Mouse (Mus musculus) myocyte (in vitro differentiated cells): ENCODE measurements around the gene Traf6. TPM values are rescaled to one million over a fixed set of nuclear protein-coding genes. Genes with fewer than 3 reads are reported as not detected.

Experiments used
- H3K27me3 ChIP-seq: one replicate; pipeline ENCODE4 v1.6.1; 2011; ENCODE audit not compliant: control insufficient read depth, insufficient read depth, insufficient read length
- H3K36me3 ChIP-seq: one replicate; pipeline ENCODE4 v1.6.1; 2011; ENCODE audit not compliant: control insufficient read depth, insufficient read depth
- H3K4me2 ChIP-seq: one replicate; pipeline ENCODE4 v1.6.1; 2011; ENCODE audit warnings: low read depth, control low read depth
- H3K4me3 ChIP-seq: one replicate; pipeline ENCODE4 v1.5.1; 2011; ENCODE audit warnings: mild to moderate bottlenecking, control low read depth, moderate library complexity
- H3K79me2 ChIP-seq: one replicate; pipeline ENCODE4 v1.6.1; 2011; ENCODE audit not compliant: control insufficient read depth, insufficient read depth
- H3ac ChIP-seq: one replicate; pipeline ENCODE4 v1.6.1; 2011; ENCODE audit not compliant: control insufficient read depth, insufficient read length
- CEBPB ChIP-seq: IDR thresholded peaks from 2 replicates; pipeline ENCODE4 v1.6.1; 2011; ENCODE audit warnings: mild to moderate bottlenecking, moderate library complexity; ENCODE audit not compliant: poor library complexity, insufficient read depth, severe bottlenecking
- E2F4 ChIP-seq: IDR thresholded peaks from one replicate; pipeline ENCODE4 v1.6.1; 2011; ENCODE audit warnings: mild to moderate bottlenecking, control low read depth, moderate library complexity; ENCODE audit not compliant: insufficient read depth
- MAX ChIP-seq: IDR thresholded peaks from one replicate; pipeline ENCODE4 v1.6.1; 2011; ENCODE audit warnings: low read depth, mild to moderate bottlenecking, control low read depth
- MYOD1 ChIP-seq, 3 experiments: IDR thresholded peaks; one replicate each; pipeline ENCODE4 v1.6.1; 2011; ENCODE audit warnings: control low read depth in 2 of 3, low read depth in 2 of 3, mild to moderate bottlenecking in 2 of 3, moderate library complexity in 1 of 3; ENCODE audit not compliant: insufficient read length in 2 of 3, control insufficient read depth in 1 of 3
- MYOG ChIP-seq, 3 experiments: IDR thresholded peaks; one replicate each; pipeline ENCODE4 v1.6.1; 2011; ENCODE audit warnings: control low read depth in 2 of 3, low read depth in 2 of 3, mild to moderate bottlenecking in 2 of 3; ENCODE audit not compliant: insufficient read length in 2 of 3, control insufficient read depth in 1 of 3, insufficient read depth in 1 of 3
- POLR2A ChIP-seq: IDR thresholded peaks from one replicate; pipeline ENCODE4 v1.6.1; 2011; ENCODE audit warnings: low read depth, mild to moderate bottlenecking, control low read depth, moderate library complexity; ENCODE audit not compliant: insufficient read length
- POLR2AphosphoS2 ChIP-seq: IDR thresholded peaks from one replicate; pipeline ENCODE4 v1.6.1; 2011; ENCODE audit warnings: low read depth, control low read depth; ENCODE audit not compliant: insufficient read length
- REST ChIP-seq: IDR thresholded peaks from one replicate; pipeline ENCODE4 v1.6.1; 2011; ENCODE audit warnings: mild to moderate bottlenecking, control low read depth, moderate library complexity; ENCODE audit not compliant: insufficient read depth, insufficient read length
- SRF ChIP-seq: IDR thresholded peaks from one replicate; pipeline ENCODE4 v1.6.1; 2011; ENCODE audit warnings: low read depth; ENCODE audit not compliant: control insufficient read depth, insufficient read length
- TCF12 ChIP-seq: IDR thresholded peaks from one replicate; pipeline ENCODE4 v1.6.1; 2011; ENCODE audit warnings: mild to moderate bottlenecking, control low read depth; ENCODE audit not compliant: poor library complexity, insufficient read depth, severe bottlenecking
- TCF3 ChIP-seq: IDR thresholded peaks from one replicate; pipeline ENCODE4 v1.6.1; 2011; ENCODE audit warnings: low read depth, control low read depth; ENCODE audit not compliant: insufficient read length
- USF1 ChIP-seq: IDR thresholded peaks from one replicate; pipeline ENCODE4 v1.6.1; 2011; ENCODE audit warnings: low read depth, mild to moderate bottlenecking, control low read depth, moderate library complexity
- polyA plus RNA-seq: library from polyadenylated mRNA; unstranded; fragments of >200 nt; fragmentation: generic; extraction: Trizol; gene quantifications from one replicate; pipeline ENCODE4 v1.2.1, GENCODE M21; 2012; ENCODE audit warnings: missing spikeins

Gene Traf6
- polyA plus RNA-seq, 1 experiment, result 5.4 TPM

- Histone ChIP-seq H3K79me2 (no peaks in the 10 kb centered on the region), H3ac (no peak overlapping the region), H3K4me2 (no peak overlapping the region), H3K36me3 (no peaks in the 10 kb centered on the region), H3K4me3 (no peak overlapping the region), H3K27me3 (no peaks in the 10 kb centered on the region)
- TF ChIP-seq TCF12 (no peak), SRF (no peak), E2F4 (no peak), MYOG (IDR thresholded peaks at IDR 0.05; ENCODE audit: control insufficient read depth in 1 of 3, insufficient read depth in 1 of 3, insufficient read length in 2 of 3, low read depth in 2 of 3) (no peak), POLR2AphosphoS2 (no peak), TCF3 (no peak), USF1 (no peak), POLR2A (no peak), MAX (no peak), REST (no peak), CEBPB (no peak), MYOD1 (IDR thresholded peaks at IDR 0.05; ENCODE audit: control insufficient read depth in 1 of 3, insufficient read length in 2 of 3, low read depth in 2 of 3) (no peak)
Measured at GRCm38 (mm10) chr2:101715650-101716323, 37.6 kb downstream of the Traf6 start.

- H3K36me3 ChIP-seq, result no peaks in the 10 kb centered on the region
- H3K4me2 ChIP-seq, result no peak overlapping the region
- no peak for TF ChIP-seq TCF3
- TF ChIP-seq SRF, result no peak
- no peak for TF ChIP-seq MYOD1 (IDR thresholded peaks at IDR 0.05; ENCODE audit: control insufficient read depth in 1 of 3, insufficient read length in 2 of 3, low read depth in 2 of 3)
- TF ChIP-seq REST, result no peak
- no peak for TF ChIP-seq CEBPB
- no peak for TF ChIP-seq POLR2AphosphoS2
- TF ChIP-seq POLR2A, result no peak
- no peak for TF ChIP-seq USF1
- H3K4me3 ChIP-seq, result no peak overlapping the region
- no peaks in the 10 kb centered on the region for H3K27me3 ChIP-seq
- no peaks in the 10 kb centered on the region for H3K79me2 ChIP-seq
- no peak overlapping the region for H3ac ChIP-seq
Measured at GRCm38 (mm10) chr2:101717162-101717561, 38.9 kb downstream of the Traf6 start.

GRCm38 (mm10) chr2:101721835-101722234, 43.6 kb downstream of the Traf6 start:
- no peak overlapping the region for H3ac ChIP-seq
- H3K36me3 ChIP-seq, result no peaks in the 10 kb centered on the region
- no peak for TF ChIP-seq SRF
- TF ChIP-seq TCF12, result no peak
- TF ChIP-seq POLR2A, result no peak
- TF ChIP-seq E2F4, result no peak
- no peak for TF ChIP-seq USF1
- no peak for TF ChIP-seq CEBPB
- no peak for TF ChIP-seq MYOG (IDR thresholded peaks at IDR 0.05; ENCODE audit: control insufficient read depth in 1 of 3, insufficient read depth in 1 of 3, insufficient read length in 2 of 3, low read depth in 2 of 3)
- no peak for TF ChIP-seq MAX
- no peak for TF ChIP-seq REST
- TF ChIP-seq POLR2AphosphoS2, result no peak
- TF ChIP-seq TCF3, result no peak
- no peak for TF ChIP-seq MYOD1 (IDR thresholded peaks at IDR 0.05; ENCODE audit: control insufficient read depth in 1 of 3, insufficient read length in 2 of 3, low read depth in 2 of 3)
- no peaks in the 10 kb centered on the region for H3K27me3 ChIP-seq
- no peaks in the 10 kb centered on the region for H3K79me2 ChIP-seq
- H3K4me2 ChIP-seq, result no peak overlapping the region
- no peak overlapping the region for H3K4me3 ChIP-seq

- TF ChIP-seq REST (no peak), TCF12 (no peak), E2F4 (no peak), TCF3 (no peak), MYOD1 (IDR thresholded peaks at IDR 0.05; ENCODE audit: control insufficient read depth in 1 of 3, insufficient read length in 2 of 3, low read depth in 2 of 3) (no peak), POLR2AphosphoS2 (no peak), SRF (no peak), MYOG (IDR thresholded peaks at IDR 0.05; ENCODE audit: control insufficient read depth in 1 of 3, insufficient read depth in 1 of 3, insufficient read length in 2 of 3, low read depth in 2 of 3) (no peak), MAX (no peak), CEBPB (no peak)
- Histone ChIP-seq H3K79me2 (no peaks in the 10 kb centered on the region), H3ac (no peak overlapping the region), H3K27me3 (no peaks in the 10 kb centered on the region), H3K4me2 (no peak overlapping the region), H3K4me3 (no peak overlapping the region), H3K36me3 (no peaks in the 10 kb centered on the region)
Measured at GRCm38 (mm10) chr2:101722370-101723332, 44.4 kb downstream of the Traf6 start.

- Histone ChIP-seq H3K4me2 (no peak overlapping the region), H3K79me2 (no peaks in the 10 kb centered on the region), H3K36me3 (no peaks in the 10 kb centered on the region), H3K4me3 (no peak overlapping the region), H3K27me3 (no peaks in the 10 kb centered on the region), H3ac (no peak overlapping the region)
- TF ChIP-seq SRF (no peak), REST (no peak), CEBPB (no peak), TCF3 (no peak), TCF12 (no peak), USF1 (no peak), POLR2A (no peak), E2F4 (no peak), POLR2AphosphoS2 (no peak), MYOG (IDR thresholded peaks at IDR 0.05; ENCODE audit: control insufficient read depth in 1 of 3, insufficient read depth in 1 of 3, insufficient read length in 2 of 3, low read depth in 2 of 3) (no peak), MYOD1 (IDR thresholded peaks at IDR 0.05; ENCODE audit: control insufficient read depth in 1 of 3, insufficient read length in 2 of 3, low read depth in 2 of 3) (no peak), MAX (no peak)
Measured at GRCm38 (mm10) chr2:101723333-101723881, 45.2 kb downstream of the Traf6 start.
